Mouse (Mus musculus) limb, embryonic 14.5 days (tissue): Measurements from ENCODE around the gene Rpl6. TPM values are rescaled to one million over a fixed set of nuclear protein-coding genes. Genes with fewer than 3 reads are reported as not detected.

Experiments used
- ATAC-seq: fragments of 200-750 bp; cut with Nextera tagmentation; 2 replicates; pipeline ENCODE4 v1.8.0; 2017; ENCODE audit warnings: low read depth, moderate number of reproducible peaks, moderate TSS enrichment; ENCODE audit not compliant: low FRiP score
- DNase-seq: peaks from one replicate; pipeline ENCODE4 v3.0.0-alpha.2; 2015; ENCODE audit warnings: low spot score
- H3K27ac ChIP-seq: fragments of 300-500 bp; sonication (generic); replicated peaks from 2 replicates; pipeline ENCODE4 v1.5.1; 2014; ENCODE audit warnings: low read depth, mild to moderate bottlenecking, low read length, moderate library complexity, mixed read lengths
- H3K27me3 ChIP-seq: fragments of 300-500 bp; sonication (generic); 2 replicates; pipeline ENCODE4 v1.6.1; 2014; ENCODE audit warnings: low read length, mixed read lengths; ENCODE audit not compliant: control insufficient read depth, insufficient read depth
- H3K36me3 ChIP-seq: fragments of 300-500 bp; sonication (generic); 2 replicates; pipeline ENCODE4 v1.6.1; 2014; ENCODE audit warnings: mild to moderate bottlenecking, low read length, moderate library complexity, mixed read lengths; ENCODE audit not compliant: control insufficient read depth, insufficient read depth
- H3K4me1 ChIP-seq: fragments of 300-500 bp; sonication (generic); 2 replicates; pipeline ENCODE4 v1.6.1; 2014; ENCODE audit warnings: antibody characterized with exemption, low read length, mixed read lengths; ENCODE audit not compliant: control insufficient read depth, insufficient read depth
- H3K4me2 ChIP-seq: fragments of 300-500 bp; sonication (generic); replicated peaks from 2 replicates; pipeline ENCODE4 v1.6.1; 2014; ENCODE audit warnings: low read depth, mild to moderate bottlenecking, low read length, moderate library complexity; ENCODE audit not compliant: severe bottlenecking
- H3K4me3 ChIP-seq: fragments of 300-500 bp; sonication (generic); replicated peaks from 2 replicates; pipeline ENCODE4 v1.5.1; 2014; ENCODE audit warnings: low read length
- H3K9ac ChIP-seq: fragments of 300-500 bp; sonication (generic); 2 replicates; pipeline ENCODE4 v1.6.1; 2014; ENCODE audit warnings: mild to moderate bottlenecking, low read depth, low read length, moderate library complexity; ENCODE audit not compliant: severe bottlenecking
- H3K9me3 ChIP-seq: fragments of 300-500 bp; sonication (generic); 2 replicates; pipeline ENCODE4 v1.6.1; 2016; ENCODE audit warnings: low read length; ENCODE audit not compliant: control insufficient read depth
- POLR2A ChIP-seq: fragments of 200-500 bp; IDR thresholded peaks from 2 replicates; pipeline ENCODE4 v1.8.0; 2012; ENCODE audit warnings: inconsistent platforms, mild to moderate bottlenecking, moderate library complexity, borderline replicate concordance; ENCODE audit not compliant: insufficient read depth, insufficient read length; ENCODE audit errors: extremely low read depth
- WGBS: fragments of 180-500 bp; shearing (Covaris S2); extraction: QIAGEN DNeasy Blood & Tissue Kit; methylation state at CpG from one replicate; pipeline ENCODE4 v1.1.7; 2014; 5-methylcytosine and 5-hydroxymethylcytosine counted together
- polyA plus RNA-seq, 2 experiments: library from polyadenylated mRNA; depleted of rRNA in 1 of 2; stranded (reverse) in 1 of 2; unstranded in 1 of 2; fragments of >200 nt; fragmentation: Nextera tagmentation in 1 of 2; extraction: Ambion mirVana in 1 of 2; gene quantifications; 2 replicates each; pipeline versions ENCODE4 v1.2.1 to v1.2.3; 2012 to 2014

The Rpl6 gene
- polyA plus RNA-seq, 2 experiments, result 712 to 1,086 TPM

GRCm38 (mm10) chr5:121189182-121189581, 15.1 kb upstream of the Rpl6 start:
- no peak overlapping the region for H3K9ac ChIP-seq
- WGBS, result 79% methylated on average over 9 of the region's 9 CpGs
- H3K27ac ChIP-seq, result no peak overlapping the region
- no peaks in the 10 kb centered on the region for H3K9me3 ChIP-seq
- no peak overlapping the region for H3K4me3 ChIP-seq
- ATAC-seq (no peak), DNase-seq (no peak)
- no peaks in the 10 kb centered on the region for H3K36me3 ChIP-seq
- no peak for TF ChIP-seq POLR2A
- peaks cover 22% of the 10 kb centered on the region for H3K4me1 ChIP-seq
- H3K4me2 ChIP-seq, result no peak overlapping the region
- H3K27me3 ChIP-seq, result no peaks in the 10 kb centered on the region

GRCm38 (mm10) chr5:121190210-121190835, 14.0 kb upstream of the Rpl6 start:
- 29% methylated on average over 21 of the region's 21 CpGs for WGBS
- H3K4me3 ChIP-seq, result peak overlapping the region; percentile 96
- no peak for DNase-seq
- H3K27me3 ChIP-seq, result no peaks in the 10 kb centered on the region
- no peak for ATAC-seq
- H3K4me1 ChIP-seq, result peaks cover 16% of the 10 kb centered on the region
- no peaks in the 10 kb centered on the region for H3K9me3 ChIP-seq
- TF ChIP-seq POLR2A, result no peak
- H3K4me2 ChIP-seq, result peak overlapping the region; percentile 57
- no peaks in the 10 kb centered on the region for H3K36me3 ChIP-seq
- peak overlapping the region; percentile 80; the same call in 1 of the 2 replicates for H3K27ac ChIP-seq
- peak overlapping the region; percentile 89 for H3K9ac ChIP-seq

GRCm38 (mm10) chr5:121190836-121191583, 13.3 kb upstream of the Rpl6 start, which contains the start of gene Ptpn11:
Gene Ptpn11, minus strand, starts transcription at chr5:121191397.
- DNase-seq (peak; percentile 80), ATAC-seq (peak; percentile 97)
- Histone ChIP-seq H3K9me3 (no peaks in the 10 kb centered on the region), H3K27me3 (no peaks in the 10 kb centered on the region), H3K36me3 (no peaks in the 10 kb centered on the region), H3K4me1 (peaks cover 9% of the 10 kb centered on the region), H3K9ac (peak within 1 kb of the TSS; percentile 89), H3K27ac (peak within 1 kb of the TSS; percentile 80), H3K4me3 (peak within 1 kb of the TSS; percentile 96), H3K4me2 (peak within 1 kb of the TSS; percentile 57)
- under 1% methylated on average over 47 of the region's 98 CpGs for WGBS
- TF ChIP-seq POLR2A, result peak; percentile 28; the same call in 1 of the 2 replicates

- Histone ChIP-seq H3K9me3 (no peaks in the 10 kb centered on the region), H3K9ac (peak overlapping the region; percentile 89), H3K27me3 (no peaks in the 10 kb centered on the region), H3K4me3 (peak overlapping the region; percentile 96), H3K36me3 (no peaks in the 10 kb centered on the region), H3K4me1 (peaks cover 7% of the 10 kb centered on the region), H3K27ac (peak overlapping the region; percentile 80), H3K4me2 (peak overlapping the region; percentile 57)
- peak; percentile 3 for DNase-seq
- TF ChIP-seq POLR2A, result no peak
- WGBS, result 10% methylated on average over 17 of the region's 17 CpGs
- ATAC-seq, result peak; percentile 45
Measured at GRCm38 (mm10) chr5:121191584-121191906, 12.7 kb upstream of the Rpl6 start.

- Histone ChIP-seq H3K9me3 (no peaks in the 10 kb centered on the region), H3K36me3 (no peaks in the 10 kb centered on the region), H3K9ac (no peak overlapping the region), H3K4me2 (no peak overlapping the region), H3K4me3 (no peak overlapping the region), H3K27me3 (no peaks in the 10 kb centered on the region), H3K4me1 (peaks cover 5% of the 10 kb centered on the region), H3K27ac (no peak overlapping the region)
- no peak for TF ChIP-seq POLR2A
- ATAC-seq (no peak), DNase-seq (no peak)
- 31% methylated on average over 1 of the region's 1 CpGs for WGBS
Measured at GRCm38 (mm10) chr5:121194173-121194572, 10.1 kb upstream of the Rpl6 start.
